Mouse (Mus musculus): ENCODE data around the gene Fyb2. TPM values are rescaled to one million over a fixed set of nuclear protein-coding genes. Genes with fewer than 3 reads are reported as not detected.

Gene Fyb2
- polyA plus RNA-seq, 1 experiment from 2014 or later: 0.30 TPM

GRCm38 (mm10) chr4:104936011-104936410 lies 22.8 kb downstream of the Fyb2 start:
- no peaks in the 10 kb centered on the region for H3K27me3 ChIP-seq
- POLR2A ChIA-PET: no interaction called here
- ATAC-seq (peak; percentile 31), DNase-seq (ENCODE audit: low read depth, low spot score) (no peak)
- CTCF ChIA-PET: no interaction called here
- in situ Hi-C loops (cut with MboI; ENCODE audit: low pct_unique_long_range_greater_than_20kb): no loop called here
- TF ChIP-seq CTCF (IDR thresholded peaks at IDR 0.05): no peak

- in situ Hi-C loops (cut with MboI; ENCODE audit: low pct_unique_long_range_greater_than_20kb): no loop called here
- no peak for TF ChIP-seq CTCF (IDR thresholded peaks at IDR 0.05)
- ChIA-PET POLR2A (no interaction called here), CTCF (no interaction called here)
- no peaks in the 10 kb centered on the region for H3K27me3 ChIP-seq
- ATAC-seq (no peak), DNase-seq (ENCODE audit: low read depth, low spot score) (no peak)
Measured at GRCm38 (mm10) chr4:104939535-104939934, 26.3 kb downstream of the Fyb2 start.

GRCm38 (mm10) chr4:104941895-104942294 lies 28.6 kb downstream of the Fyb2 start:
- CTCF ChIA-PET: no interaction called here

GRCm38 (mm10) chr4:104944482-104944881 lies 31.2 kb downstream of the Fyb2 start:
- no peak for TF ChIP-seq CTCF (IDR thresholded peaks at IDR 0.05)

More at GRCm38 (mm10) chr4:104941895-104942294, 28.6 kb downstream of the Fyb2 start:
- ATAC-seq: no peak
- no peak for DNase-seq (ENCODE audit: low read depth, low spot score)
- POLR2A ChIA-PET: no interaction called here
- H3K27me3 ChIP-seq: no peaks in the 10 kb centered on the region
- in situ Hi-C loops (cut with MboI; ENCODE audit: low pct_unique_long_range_greater_than_20kb): no loop called here
- no peak for TF ChIP-seq CTCF (IDR thresholded peaks at IDR 0.05)

GRCm38 (mm10) chr4:104948886-104949285 lies 35.6 kb downstream of the Fyb2 start:
- in situ Hi-C loops (cut with MboI; ENCODE audit: low pct_unique_long_range_greater_than_20kb): no loop called here
- no peaks in the 10 kb centered on the region for H3K27me3 ChIP-seq
- ChIA-PET CTCF (interaction anchor here (4.3 kb wide), 1 partner anchor 10 kb away, joined by 15 read pairs; no protein-coding TSS in a partner anchor), POLR2A (interaction anchor here (1.7 kb wide), 1 partner anchor 9 kb away, joined by 3 read pairs; no protein-coding TSS in a partner anchor)
- ATAC-seq: no peak
- no peak for DNase-seq (ENCODE audit: low read depth, low spot score)
- no peak for TF ChIP-seq CTCF (IDR thresholded peaks at IDR 0.05)

More at GRCm38 (mm10) chr4:104944482-104944881, 31.2 kb downstream of the Fyb2 start:
- ChIA-PET POLR2A (interaction anchor here (0.7 kb wide), 1 partner anchor 65 kb away, joined by 3 read pairs; no protein-coding TSS in a partner anchor), CTCF (interaction anchor here (1.4 to 2.0 kb wide), 2 partner anchors 7 to 33 kb away, joined by 5 read pairs; no protein-coding TSS in a partner anchor)
- no peaks in the 10 kb centered on the region for H3K27me3 ChIP-seq
- DNase-seq (ENCODE audit: low read depth, low spot score) (no peak), ATAC-seq (no peak)
- in situ Hi-C loops (cut with MboI; ENCODE audit: low pct_unique_long_range_greater_than_20kb): no loop called here

- POLR2A ChIA-PET: interaction anchor here (1.7 kb wide), 1 partner anchor 9 kb away, joined by 3 read pairs; no protein-coding TSS in a partner anchor
- CTCF ChIA-PET: interaction anchor here (4.3 kb wide), 1 partner anchor 9 kb away, joined by 15 read pairs; no protein-coding TSS in a partner anchor
Measured at GRCm38 (mm10) chr4:104949304-104949703, 36.0 kb downstream of the Fyb2 start.

GRCm38 (mm10) chr4:104951280-104951878 lies 38.1 kb downstream of the Fyb2 start:
- in situ Hi-C loops (cut with MboI; ENCODE audit: low pct_unique_long_range_greater_than_20kb): no loop called here
- H3K27me3 ChIP-seq: no peaks in the 10 kb centered on the region
- TF ChIP-seq CTCF (IDR thresholded peaks at IDR 0.05): no peak
- POLR2A ChIA-PET: no interaction called here
- DNase-seq (ENCODE audit: low read depth, low spot score) (no peak), ATAC-seq (no peak)
- CTCF ChIA-PET: no interaction called here

More at GRCm38 (mm10) chr4:104949304-104949703, 36.0 kb downstream of the Fyb2 start:
- H3K27me3 ChIP-seq: no peaks in the 10 kb centered on the region
- no peak for DNase-seq (ENCODE audit: low read depth, low spot score)
- no peak for ATAC-seq
- no peak for TF ChIP-seq CTCF (IDR thresholded peaks at IDR 0.05)
- in situ Hi-C loops (cut with MboI; ENCODE audit: low pct_unique_long_range_greater_than_20kb): no loop called here

GRCm38 (mm10) chr4:104956691-104957090 lies 43.4 kb downstream of the Fyb2 start:
- DNase-seq (ENCODE audit: low read depth, low spot score) (no peak), ATAC-seq (no peak)
- POLR2A ChIA-PET: no interaction called here
- CTCF ChIA-PET: no interaction called here
- no peak for TF ChIP-seq CTCF (IDR thresholded peaks at IDR 0.05)
- in situ Hi-C loops (cut with MboI; ENCODE audit: low pct_unique_long_range_greater_than_20kb): no loop called here
- no peaks in the 10 kb centered on the region for H3K27me3 ChIP-seq

GRCm38 (mm10) chr4:104961431-104961830 lies 48.2 kb downstream of the Fyb2 start:
- TF ChIP-seq CTCF (IDR thresholded peaks at IDR 0.05): no peak
- ATAC-seq (no peak), DNase-seq (ENCODE audit: low read depth, low spot score) (no peak)
- ChIA-PET CTCF (no interaction called here), POLR2A (interaction anchor here (0.7 kb wide), 1 partner anchor 53 kb away, joined by 6 read pairs; no protein-coding TSS in a partner anchor)
- no peaks in the 10 kb centered on the region for H3K27me3 ChIP-seq
- in situ Hi-C loops (cut with MboI; ENCODE audit: low pct_unique_long_range_greater_than_20kb): no loop called here

GRCm38 (mm10) chr4:104972606-104973005 lies 59.4 kb downstream of the Fyb2 start:
- ChIA-PET POLR2A (no interaction called here), CTCF (interaction anchor here (0.7 to 1.5 kb wide), 3 partner anchors 9 to 50 kb away, joined by 3 to 4 read pairs (median 3); no protein-coding TSS in a partner anchor)
- H3K27me3 ChIP-seq: no peaks in the 10 kb centered on the region
- ATAC-seq: no peak
- TF ChIP-seq CTCF (IDR thresholded peaks at IDR 0.05): no peak
- DNase-seq (ENCODE audit: low read depth, low spot score): no peak
- in situ Hi-C loops (cut with MboI; ENCODE audit: low pct_unique_long_range_greater_than_20kb): no loop called here

GRCm38 (mm10) chr4:104975162-104975830 lies 62.0 kb downstream of the Fyb2 start:
- ATAC-seq (no peak), DNase-seq (ENCODE audit: low read depth, low spot score) (no peak)
- ChIA-PET POLR2A (no interaction called here), CTCF (interaction anchor here (1.1 kb wide), 1 partner anchor 43 kb away, joined by 3 read pairs; no protein-coding TSS in a partner anchor)
- no peak for TF ChIP-seq CTCF (IDR thresholded peaks at IDR 0.05)
- H3K27me3 ChIP-seq: no peaks in the 10 kb centered on the region
- in situ Hi-C loops (cut with MboI; ENCODE audit: low pct_unique_long_range_greater_than_20kb): no loop called here
